Mouse (Mus musculus) liver, embryonic 14.5 days (tissue): ENCODE measurements at regions not wholly inside any gene's neighbourhood (a gene's known extent, or its start where the extent isn't known, plus 50 kb on each side); places are given as distances from the start of the nearest gene placed in this dataset.

Experiments
- CTCF ChIP-seq: IDR thresholded peaks from 2 replicates; pipeline ENCODE4 v1.5.1; 2016; ENCODE audit warnings: antibody characterized with exemption, low read depth, control low read depth
- EP300 ChIP-seq: IDR thresholded peaks from 2 replicates; pipeline ENCODE4 v1.6.1; 2016; ENCODE audit warnings: antibody characterized with exemption, low read depth

GRCm38 (mm10) chr17:47061031-47061620 is 50.8 kb upstream of the Ubr2 start:
- TF ChIP-seq CTCF (no peak), EP300 (no peak)
